Mouse (Mus musculus) neural tube, embryonic 12.5 days (tissue): Measurements from ENCODE around the gene Wdr86. TPM values are rescaled to one million over a fixed set of nuclear protein-coding genes. Genes with fewer than 3 reads are reported as not detected.
A peak's percentile ranks its signal among the peaks of the same experiment; 100 is the strongest.

Experiments used
- ATAC-seq: fragments of 200-750 bp; cut with Nextera tagmentation; 2 replicates; pipeline ENCODE4 v1.8.0; 2017; ENCODE audit warnings: low read depth, mild to moderate bottlenecking, moderate TSS enrichment, moderate library complexity; ENCODE audit not compliant: low FRiP score
- H3K27ac ChIP-seq: fragments of 300-500 bp; sonication (generic); 2 replicates; pipeline ENCODE4 v1.5.1; 2016
- H3K27me3 ChIP-seq: fragments of 300-500 bp; sonication (generic); replicated peaks from 2 replicates; pipeline ENCODE4 v1.6.1; 2016; ENCODE audit warnings: mild to moderate bottlenecking
- H3K36me3 ChIP-seq: fragments of 300-500 bp; sonication (generic); 2 replicates; pipeline ENCODE4 v1.6.1; 2016; ENCODE audit warnings: mild to moderate bottlenecking
- H3K4me1 ChIP-seq: fragments of 300-500 bp; sonication (generic); 2 replicates; pipeline ENCODE4 v1.6.1; 2016
- H3K4me2 ChIP-seq: fragments of 300-500 bp; sonication (generic); replicated peaks from 2 replicates; pipeline ENCODE4 v1.6.1; 2016; ENCODE audit warnings: mild to moderate bottlenecking
- H3K4me3 ChIP-seq: fragments of 300-500 bp; sonication (generic); 2 replicates; pipeline ENCODE4 v1.5.1; 2016
- H3K9ac ChIP-seq: fragments of 300-500 bp; sonication (generic); 2 replicates; pipeline ENCODE4 v1.6.1; 2016; ENCODE audit warnings: mild to moderate bottlenecking
- H3K9me3 ChIP-seq: fragments of 300-500 bp; sonication (generic); 2 replicates; pipeline ENCODE4 v1.6.1; 2016; ENCODE audit warnings: mild to moderate bottlenecking
- WGBS: fragments of 180-500 bp; shearing (Covaris S2); methylation state at CpG from one replicate; pipeline ENCODE4 v1.1.7; 2016; 5-methylcytosine and 5-hydroxymethylcytosine counted together
- polyA plus RNA-seq: library from polyadenylated mRNA; unstranded; fragments of >200 nt; fragmentation: Nextera tagmentation; extraction: Ambion mirVana; gene quantifications from 2 replicates; pipeline ENCODE4 v1.2.1, GENCODE M21; 2016

Gene Wdr86
- polyA plus RNA-seq, 1 experiment from 2014 or later = 8.7 TPM

DNA sequence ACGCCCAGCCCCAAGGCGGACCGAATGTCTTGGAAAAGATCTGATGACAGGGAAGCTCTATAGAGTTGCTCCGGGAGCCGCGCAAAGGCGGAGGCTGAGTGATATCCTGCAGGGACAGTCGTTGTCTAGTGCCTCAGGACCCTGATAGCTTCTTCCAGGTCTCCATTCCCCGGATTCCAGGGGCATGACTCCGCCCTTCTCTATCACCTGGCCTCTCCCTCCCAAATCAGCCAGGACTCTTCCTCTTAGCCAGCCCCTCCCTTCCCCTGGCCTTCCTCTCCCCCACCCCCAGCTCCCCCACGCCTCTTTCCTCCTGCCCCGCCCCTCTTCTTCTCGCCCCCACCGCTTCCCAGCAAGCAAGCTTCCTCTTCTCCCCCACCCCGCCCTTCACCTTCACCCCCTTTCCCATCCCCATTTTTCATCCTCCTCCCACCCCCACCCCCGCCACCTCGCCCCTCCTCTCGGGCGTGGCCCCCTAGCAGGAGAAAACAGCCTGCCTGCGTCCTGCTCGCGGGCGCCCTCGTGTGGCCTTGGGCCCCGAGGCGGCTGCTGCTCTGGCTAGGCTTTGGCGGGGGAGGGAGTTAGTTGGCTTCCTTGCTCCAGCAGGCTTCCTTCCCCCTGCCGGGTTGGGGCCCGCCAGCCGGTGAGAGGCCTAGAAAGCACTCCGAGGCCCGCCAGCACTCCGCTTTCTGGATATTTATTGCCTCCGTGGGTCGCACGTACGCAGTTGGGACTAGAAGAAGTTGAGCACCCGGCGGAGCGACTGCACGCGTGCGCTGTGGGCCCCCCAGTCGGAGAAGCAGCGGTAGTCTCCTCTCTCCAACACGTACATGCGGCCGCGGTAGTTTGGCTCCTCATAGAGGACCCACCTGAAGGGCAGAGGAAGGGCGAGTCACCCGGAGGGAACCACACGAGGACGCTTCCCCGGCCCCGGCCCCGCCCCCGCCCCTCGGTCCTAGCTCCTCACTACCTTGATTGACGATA, 20.1 kb upstream of the Wdr86 start:
- WGBS = 1% methylated on average over 59 of the region's 59 CpGs
- H3K4me3 ChIP-seq = peak overlapping the region; percentile 51
- H3K36me3 ChIP-seq = no peaks in the 10 kb centered on the region
- peak overlapping the region; percentile 89 for H3K4me2 ChIP-seq
- ATAC-seq = peak; percentile 80
- H3K27me3 ChIP-seq = no peaks in the 10 kb centered on the region
- H3K27ac ChIP-seq = peak overlapping the region; percentile 23
- H3K4me1 ChIP-seq = peaks cover 26% of the 10 kb centered on the region
- peak overlapping the region; percentile 67 for H3K9ac ChIP-seq
- no peaks in the 10 kb centered on the region for H3K9me3 ChIP-seq

DNA sequence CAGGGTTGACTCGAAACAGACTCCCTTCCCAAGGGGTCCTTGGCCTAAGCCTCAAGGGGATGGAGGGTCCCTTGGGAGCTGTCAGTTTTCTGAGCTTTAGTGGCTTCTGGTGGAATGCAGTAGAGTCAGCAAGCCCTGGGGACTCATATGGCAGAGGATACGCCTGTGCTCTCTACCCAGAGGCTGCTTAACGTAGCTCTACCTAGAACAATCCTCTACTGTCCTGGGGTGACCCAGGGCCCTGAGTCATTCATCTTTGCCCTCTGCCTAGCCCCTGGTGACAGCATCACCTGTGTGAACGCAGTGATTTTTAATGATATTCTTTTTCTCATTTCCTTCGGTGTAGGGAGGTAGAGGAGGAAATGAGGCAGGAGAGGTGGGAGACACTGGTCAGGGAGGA, 19.2 kb upstream of the Wdr86 start:
- H3K4me1 ChIP-seq = peaks cover 26% of the 10 kb centered on the region
- peak overlapping the region; percentile 67; the same call in 1 of the 2 replicates for H3K9ac ChIP-seq
- WGBS = 54% methylated on average over 5 of the region's 5 CpGs
- peak overlapping the region; percentile 89 for H3K4me2 ChIP-seq
- no peak overlapping the region for H3K27ac ChIP-seq
- H3K36me3 ChIP-seq = no peaks in the 10 kb centered on the region
- peak overlapping the region; percentile 51; the same call in 1 of the 2 replicates for H3K4me3 ChIP-seq
- ATAC-seq = no peak
- no peaks in the 10 kb centered on the region for H3K27me3 ChIP-seq
- no peaks in the 10 kb centered on the region for H3K9me3 ChIP-seq

DNA sequence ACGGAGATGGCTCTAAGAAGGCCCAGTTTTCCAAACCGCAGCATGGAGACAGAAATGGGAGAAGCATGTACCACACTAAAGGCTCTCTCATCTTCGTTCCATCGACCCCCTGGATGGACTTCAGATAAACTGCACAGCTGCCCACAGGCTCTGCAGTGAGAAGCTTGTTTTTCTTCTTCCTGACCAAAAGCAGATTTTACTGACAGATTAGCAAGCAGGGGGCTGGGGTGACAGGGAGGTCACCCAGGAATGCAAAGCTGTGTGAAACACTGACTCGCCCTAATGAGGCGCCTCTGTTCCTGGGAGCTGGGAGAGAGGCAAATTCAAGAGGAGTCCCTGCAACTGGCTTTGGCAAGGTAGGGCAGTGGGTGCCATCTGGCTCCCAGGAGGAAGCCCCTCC, 17.0 kb upstream of the Wdr86 start:
- Histone ChIP-seq H3K4me3 (no peak overlapping the region), H3K9me3 (no peaks in the 10 kb centered on the region), H3K36me3 (no peaks in the 10 kb centered on the region), H3K9ac (0 out of 2 replicates have a peak overlapping the region, but pooled peaks have one; percentile 33), H3K27me3 (no peaks in the 10 kb centered on the region), H3K4me1 (peaks cover 26% of the 10 kb centered on the region), H3K27ac (no peak overlapping the region), H3K4me2 (no peak overlapping the region)
- WGBS = 13% methylated on average over 6 of the region's 6 CpGs
- ATAC-seq = no peak

DNA sequence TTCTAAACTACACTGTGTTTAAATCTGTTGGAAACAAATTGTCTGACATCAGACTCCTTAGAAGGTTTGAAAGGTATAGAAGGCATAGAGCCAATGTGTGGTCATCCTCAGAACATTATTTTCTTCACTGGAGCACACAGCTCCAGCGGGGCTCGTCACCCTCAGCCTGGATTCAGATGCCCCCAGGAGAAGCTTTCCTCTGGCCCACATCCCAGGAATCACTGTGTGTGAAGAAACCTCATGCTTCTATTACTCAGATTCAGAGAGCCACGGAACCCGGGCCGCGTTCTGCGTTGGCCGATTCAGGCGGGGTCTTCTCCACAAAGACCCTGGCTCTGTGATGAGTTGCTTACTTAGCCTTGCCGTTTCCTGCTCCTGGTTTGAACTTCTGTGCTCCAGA, 13.4 kb upstream of the Wdr86 start:
- H3K9me3 ChIP-seq = no peaks in the 10 kb centered on the region
- H3K9ac ChIP-seq = no peak overlapping the region
- WGBS = 95% methylated on average over 10 of the region's 10 CpGs
- ATAC-seq = no peak
- no peak overlapping the region for H3K4me2 ChIP-seq
- H3K27me3 ChIP-seq = no peaks in the 10 kb centered on the region
- H3K4me3 ChIP-seq = no peak overlapping the region
- peaks cover 9% of the 10 kb centered on the region for H3K4me1 ChIP-seq
- H3K36me3 ChIP-seq = no peaks in the 10 kb centered on the region
- no peak overlapping the region for H3K27ac ChIP-seq

DNA sequence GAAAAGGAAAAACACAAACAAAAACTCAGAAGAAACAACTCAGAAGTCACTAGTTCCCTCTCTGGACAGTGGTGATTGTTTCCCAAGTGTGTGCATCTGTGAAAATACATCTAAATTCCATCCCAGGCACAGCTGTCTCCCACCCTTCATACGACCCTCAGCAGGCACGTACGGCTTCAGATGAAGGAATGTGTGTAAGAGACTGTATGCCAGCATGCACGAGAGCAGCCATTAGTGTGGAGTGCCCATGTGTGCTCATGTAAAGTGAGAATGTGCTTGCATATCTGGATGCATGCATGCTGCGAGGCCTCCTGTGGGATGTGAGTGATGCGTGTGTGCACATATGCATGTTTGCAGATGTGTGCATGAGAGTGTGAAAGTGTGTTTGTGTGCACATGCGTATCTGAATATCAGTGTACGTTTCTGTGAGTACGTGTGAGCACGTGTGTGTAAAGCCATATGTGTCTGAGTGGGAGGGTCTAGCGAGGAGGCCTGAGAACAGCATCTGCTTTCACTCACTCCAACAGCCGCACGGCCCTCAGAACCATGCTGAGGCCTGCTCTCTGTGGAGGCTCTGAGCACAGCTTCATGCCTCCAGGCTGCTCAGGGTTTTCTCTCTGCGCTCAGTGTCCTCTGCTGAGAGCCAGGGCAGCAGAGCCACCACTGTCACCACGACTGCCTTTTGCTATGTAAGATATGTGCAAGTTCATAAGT, 10.8 kb upstream of the Wdr86 start:
- no peak overlapping the region for H3K27ac ChIP-seq
- H3K9me3 ChIP-seq = no peaks in the 10 kb centered on the region
- H3K4me3 ChIP-seq = no peak overlapping the region
- H3K36me3 ChIP-seq = no peaks in the 10 kb centered on the region
- H3K27me3 ChIP-seq = no peaks in the 10 kb centered on the region
- WGBS = 79% methylated on average over 15 of the region's 15 CpGs
- no peaks in the 10 kb centered on the region for H3K4me1 ChIP-seq
- no peak for ATAC-seq
- H3K9ac ChIP-seq = no peak overlapping the region
- no peak overlapping the region for H3K4me2 ChIP-seq

DNA sequence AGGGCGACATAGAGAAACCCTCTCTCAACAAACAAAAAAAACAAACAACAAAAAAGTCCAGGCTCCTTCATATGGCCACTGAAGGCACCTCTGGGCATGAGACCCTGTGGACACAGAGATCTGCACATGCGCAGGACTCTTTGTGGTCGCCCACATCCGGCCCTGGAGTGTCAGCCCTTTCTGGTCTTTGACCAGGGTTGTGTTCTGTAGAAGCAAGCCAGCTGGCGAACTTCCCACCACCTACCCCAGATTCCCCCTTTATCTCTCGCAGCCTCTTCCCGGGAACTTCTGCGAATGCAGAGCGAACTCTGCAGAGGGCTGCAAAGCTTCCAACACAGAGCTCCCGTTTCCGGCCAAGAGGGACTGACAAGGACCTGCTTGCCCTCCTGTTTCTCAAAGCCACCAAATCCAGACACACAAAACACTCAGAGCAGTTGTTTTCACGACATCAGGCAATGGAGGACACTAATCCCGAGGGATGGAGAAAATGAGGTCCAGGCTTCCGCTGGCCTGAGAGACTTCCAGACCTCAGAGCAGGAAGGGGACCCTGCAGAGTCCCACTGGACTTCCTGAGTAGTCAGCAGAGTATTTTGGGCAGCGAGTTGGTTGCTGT, 8.7 kb upstream of the Wdr86 start:
- no peaks in the 10 kb centered on the region for H3K27me3 ChIP-seq
- no peaks in the 10 kb centered on the region for H3K4me1 ChIP-seq
- no peak overlapping the region for H3K9ac ChIP-seq
- H3K27ac ChIP-seq = no peak overlapping the region
- no peaks in the 10 kb centered on the region for H3K36me3 ChIP-seq
- H3K4me3 ChIP-seq = no peak overlapping the region
- H3K9me3 ChIP-seq = no peaks in the 10 kb centered on the region
- H3K4me2 ChIP-seq = no peak overlapping the region
- WGBS = 74% methylated on average over 15 of the region's 15 CpGs
- ATAC-seq = no peak

DNA sequence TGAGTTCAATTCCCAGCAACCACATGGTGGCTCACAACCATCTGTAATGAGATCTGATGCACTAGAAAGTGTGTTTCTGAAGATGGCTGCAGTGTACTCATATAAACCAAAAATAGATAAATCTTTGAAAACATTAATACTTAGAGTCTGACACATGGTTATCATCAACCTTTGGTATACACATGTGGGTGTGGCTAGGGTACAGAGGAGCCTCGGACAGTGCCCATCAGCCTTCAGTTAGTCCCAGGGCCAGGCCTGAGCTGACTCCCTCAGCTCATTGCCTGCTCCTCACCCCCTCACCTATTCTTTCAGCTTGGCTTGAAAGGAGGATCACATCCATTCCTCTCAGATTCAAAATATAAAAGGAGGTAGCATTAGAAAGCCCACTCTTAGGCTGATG, 8.0 kb upstream of the Wdr86 start:
- H3K36me3 ChIP-seq = no peaks in the 10 kb centered on the region
- no peak overlapping the region for H3K4me2 ChIP-seq
- H3K9ac ChIP-seq = no peak overlapping the region
- no peak overlapping the region for H3K27ac ChIP-seq
- H3K4me3 ChIP-seq = no peak overlapping the region
- H3K27me3 ChIP-seq = no peaks in the 10 kb centered on the region
- no peaks in the 10 kb centered on the region for H3K9me3 ChIP-seq
- 0 out of 2 replicates have a peak, but pooled peaks cover under 1% of the 10 kb centered on the region for H3K4me1 ChIP-seq
- no peak for ATAC-seq
- 85% methylated on average over 1 of the region's 1 CpGs for WGBS

DNA sequence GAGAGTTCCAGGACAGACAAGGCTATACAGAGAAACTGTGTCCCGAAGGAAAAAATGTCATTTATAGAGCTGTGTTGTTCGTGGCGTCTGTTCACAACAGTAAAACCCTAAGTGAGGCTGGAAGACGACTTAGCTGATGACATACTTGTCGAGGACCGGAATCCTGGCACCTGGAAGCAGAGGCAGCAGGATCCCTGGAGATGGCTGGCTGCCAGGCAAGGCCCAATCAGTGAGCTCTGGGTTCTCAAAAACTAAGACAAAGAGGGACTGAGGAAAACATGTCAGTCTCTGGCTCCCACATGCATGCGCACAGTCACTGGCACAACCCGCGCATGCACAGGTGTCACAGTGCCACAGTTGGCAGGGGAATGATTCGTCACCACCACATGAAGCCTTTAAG, 7.1 kb upstream of the Wdr86 start:
- no peaks in the 10 kb centered on the region for H3K36me3 ChIP-seq
- H3K27me3 ChIP-seq = no peaks in the 10 kb centered on the region
- H3K9ac ChIP-seq = no peak overlapping the region
- no peak overlapping the region for H3K27ac ChIP-seq
- no peaks in the 10 kb centered on the region for H3K9me3 ChIP-seq
- no peak overlapping the region for H3K4me2 ChIP-seq
- no peak overlapping the region for H3K4me3 ChIP-seq
- whole genome bisulfite sequencing = 93% methylated on average over 10 of the region's 10 CpGs
- peaks cover 10% of the 10 kb centered on the region; the same call in 1 of the 2 replicates for H3K4me1 ChIP-seq
- no peak for ATAC-seq

DNA sequence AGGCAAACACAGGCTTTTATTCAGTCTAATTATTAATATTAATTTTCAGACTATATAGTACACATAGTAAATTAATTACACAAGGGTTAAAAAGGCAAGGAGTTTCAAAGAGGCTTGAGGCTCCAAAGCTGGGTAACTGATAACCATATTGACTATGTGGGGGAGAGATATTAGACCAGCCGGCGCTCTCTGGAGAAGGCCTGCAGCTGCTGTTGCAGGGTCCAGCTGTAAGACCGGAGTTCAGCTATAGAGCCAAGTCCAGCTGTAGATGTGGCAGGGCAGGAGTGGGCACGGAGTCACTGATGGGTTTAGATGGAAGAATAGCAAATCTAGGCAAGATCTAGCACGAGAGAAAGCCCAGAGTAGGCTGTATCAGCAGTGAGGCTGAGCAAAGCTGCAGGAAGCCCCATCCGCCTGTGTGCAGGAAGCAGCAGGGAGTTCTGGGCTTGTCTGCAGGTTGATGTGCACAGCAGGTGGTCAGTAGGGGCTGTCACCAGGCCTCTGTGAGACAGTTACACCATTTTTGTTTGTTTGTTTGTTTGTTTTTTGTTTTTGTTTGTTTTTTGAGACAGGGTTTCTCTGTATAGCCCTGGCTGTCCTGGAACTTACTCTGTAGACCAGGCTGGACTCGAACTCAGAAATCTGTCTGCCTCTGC, 3.4 kb upstream of the Wdr86 start:
- Histone ChIP-seq H3K4me3 (no peak overlapping the region), H3K4me1 (peaks cover 25% of the 10 kb centered on the region), H3K9ac (no peak overlapping the region), H3K36me3 (no peaks in the 10 kb centered on the region), H3K9me3 (no peaks in the 10 kb centered on the region), H3K4me2 (no peak overlapping the region), H3K27me3 (peaks cover 34% of the 10 kb centered on the region), H3K27ac (no peak overlapping the region)
- no peak for ATAC-seq
- WGBS = 71% methylated on average over 7 of the region's 7 CpGs

DNA sequence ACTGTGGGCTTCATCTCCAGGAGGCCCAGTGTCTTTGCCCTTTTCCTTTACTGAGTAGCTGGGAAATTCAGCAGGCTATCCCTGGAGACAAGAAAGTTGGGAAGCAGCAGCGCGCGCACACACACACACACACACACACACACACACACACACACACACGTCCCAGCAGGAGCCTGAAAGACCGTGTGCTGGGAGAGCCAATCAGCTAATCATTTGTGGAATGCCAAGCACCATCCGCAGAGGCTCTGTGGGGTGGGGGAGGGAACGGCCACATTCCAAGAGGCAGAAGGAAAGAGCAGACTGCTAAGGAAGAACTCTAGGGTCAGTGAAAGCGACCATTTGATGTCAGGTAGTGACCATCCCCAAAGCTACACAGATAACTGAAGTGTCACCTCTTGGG, 2.6 kb upstream of the Wdr86 start:
- no peaks in the 10 kb centered on the region for H3K36me3 ChIP-seq
- H3K9ac ChIP-seq = no peak overlapping the region
- peaks cover 39% of the 10 kb centered on the region for H3K27me3 ChIP-seq
- H3K4me1 ChIP-seq = peaks cover 25% of the 10 kb centered on the region
- H3K4me2 ChIP-seq = no peak overlapping the region
- 2% methylated on average over 8 of the region's 8 CpGs for WGBS
- no peak for ATAC-seq
- no peak overlapping the region for H3K27ac ChIP-seq
- H3K4me3 ChIP-seq = no peak overlapping the region
- no peaks in the 10 kb centered on the region for H3K9me3 ChIP-seq

DNA sequence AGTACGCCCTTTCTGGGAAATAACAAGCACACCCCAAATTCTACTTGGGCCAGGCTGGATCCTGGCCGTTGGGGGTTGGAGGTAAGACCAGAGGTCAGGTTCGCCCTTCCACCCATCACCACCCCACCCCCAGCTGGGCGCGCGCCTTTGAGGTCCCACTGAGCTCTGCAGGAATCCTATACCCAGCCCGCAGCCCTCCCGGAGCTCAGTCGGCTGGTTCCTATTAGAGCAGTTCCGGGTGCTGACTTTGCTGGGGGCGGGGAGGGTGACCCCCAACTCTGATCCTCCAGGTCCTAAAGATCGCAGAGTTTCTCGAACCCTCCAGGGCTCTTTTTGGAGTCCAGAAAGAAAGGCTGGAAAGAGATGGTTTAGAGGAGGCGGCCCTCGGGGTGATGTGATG, 459 bp upstream of the Wdr86 start:
- Histone ChIP-seq H3K27me3 (peaks cover 39% of the 10 kb centered on the region), H3K36me3 (no peaks in the 10 kb centered on the region), H3K4me1 (peaks cover 25% of the 10 kb centered on the region), H3K4me2 (peak overlapping the region; percentile 64), H3K9ac (no peak overlapping the region), H3K27ac (no peak overlapping the region), H3K9me3 (no peaks in the 10 kb centered on the region), H3K4me3 (peak overlapping the region; percentile 42)
- 3% methylated on average over 15 of the region's 15 CpGs for WGBS
- ATAC-seq = no peak
